26 mouse cellular contexts compared by ENCODE assay signal in genomic region chr5:150388623-150389022, GRCm38 (mm10).
DNase-seq lines count a peak whose midpoint lies in the region; ATAC-seq and TF ChIP-seq lines count a peak whose summit lies in the region.
"Had no signal": no experiment of that assay in that cellular context is flagged by ENCODE, and none has a peak within 500 bp of the region (broad histone marks: within the 10 kb centered on the region; RNA-seq: fewer than 3 reads in every experiment).

No protein-coding gene starts in this region.

- no peak overlapping the region for H3K4me3 ChIP-seq in left cerebral cortex, adult 2 months
- no peak overlapping the region for H3K4me3 ChIP-seq in heart, embryonic 14.5 days (ENCODE audit: control insufficient read depth in 1 of 2, insufficient read depth in 1 of 2, low read depth in 1 of 2, low read length in 2 of 2)
- H3K4me3 ChIP-seq: embryonic facial prominence, embryonic 13.5 days; erythroblast, embryonic 14.5 days; forebrain, embryonic 12.5 days; gastrocnemius, adult 2 months; intestine, embryonic 15.5 days; limb, embryonic 12.5 days; liver, embryonic 12.5 days had no signal

- H3K36me3 ChIP-seq in heart, embryonic 14.5 days (ENCODE audit: control insufficient read depth, insufficient read depth, low read length) = peaks cover 67% of the 10 kb centered on the region
- H3K36me3 ChIP-seq: intestine, embryonic 15.5 days; limb, embryonic 12.5 days; liver, embryonic 12.5 days had no signal

- 60% methylated on average over 12 of the region's 12 CpGs for WGBS in heart, embryonic 14.5 days

- H3K4me2 ChIP-seq in heart, embryonic 14.5 days (ENCODE audit: low read length) = no peak overlapping the region
- H3K4me2 ChIP-seq: embryonic facial prominence, embryonic 13.5 days; forebrain, embryonic 12.5 days; hindbrain, embryonic 14.5 days; intestine, embryonic 15.5 days; limb, embryonic 12.5 days; liver, embryonic 12.5 days; midbrain, embryonic 11.5 days had no signal

- H3K27me3 ChIP-seq in heart, embryonic 14.5 days (ENCODE audit: control insufficient read depth, insufficient read depth, low read length) = no peaks in the 10 kb centered on the region
- H3K27me3 ChIP-seq: embryonic facial prominence, embryonic 13.5 days; forebrain, embryonic 12.5 days; intestine, embryonic 15.5 days; limb, embryonic 12.5 days; liver, embryonic 12.5 days had no signal

- no peak for TF ChIP-seq CTCF in left cerebral cortex, adult 2 months (IDR thresholded peaks at IDR 0.05)

- intact Hi-C loops in heart, postnatal 36 days (cut with DNase I) = no loop called here
- intact Hi-C loops in left cerebral cortex, adult 2 months (cut with DNase I) = no loop called here

- peaks cover 17 to 32% of the 10 kb centered on the region in 2 experiments for H3K4me1 ChIP-seq in heart, embryonic 14.5 days (ENCODE audit: control insufficient read depth in 2 of 2, insufficient read depth in 2 of 2, low read length in 2 of 2)
- H3K4me1 ChIP-seq: forebrain, embryonic 12.5 days had no signal

- H3K9me3 ChIP-seq in heart, embryonic 14.5 days (ENCODE audit: control insufficient read depth, low read length) = peaks cover 7% of the 10 kb centered on the region
- H3K9me3 ChIP-seq: embryonic facial prominence, embryonic 13.5 days; forebrain, embryonic 12.5 days; intestine, embryonic 15.5 days; limb, embryonic 12.5 days; liver, embryonic 12.5 days had no signal

- no peak overlapping the region for H3K9ac ChIP-seq in heart, embryonic 14.5 days (ENCODE audit: low read length)
- H3K9ac ChIP-seq: embryonic facial prominence, embryonic 13.5 days; forebrain, embryonic 12.5 days; hindbrain, embryonic 14.5 days; intestine, embryonic 15.5 days; limb, embryonic 12.5 days; liver, embryonic 12.5 days had no signal

- 0 out of 2 replicates have a peak overlapping the region, but pooled peaks have one; percentile 19 for H3K27ac ChIP-seq in left cerebral cortex, adult 2 months
- peak overlapping the region; percentile 17 to 58; a peak in 1 of 4 replicates for H3K27ac ChIP-seq in heart, embryonic 14.5 days (replicated peaks in 1 of 2; ENCODE audit: control insufficient read depth in 1 of 2, insufficient read depth in 1 of 2, low read depth in 2 of 2, low read length in 2 of 2)
- H3K27ac ChIP-seq: embryonic facial prominence, embryonic 13.5 days; forebrain, embryonic 12.5 days; gastrocnemius, adult 2 months; hindbrain, embryonic 14.5 days; intestine, embryonic 15.5 days; limb, embryonic 12.5 days; liver, embryonic 12.5 days; stomach, postnatal 0 days had no signal

- no peak for ATAC-seq in heart, embryonic 14.5 days (ENCODE audit: insufficient number of reproducible peaks, insufficient read depth, low FRiP score, low read depth)
- ATAC-seq: intestine, embryonic 15.5 days; liver, embryonic 12.5 days had no signal

- DNase-seq in heart, adult 18-20 months = peak; percentile 27 to 28
- DNase-seq in heart, postnatal 36 days = no peak
- no peak for DNase-seq in left cerebral cortex, adult 2 months (ENCODE audit: extremely low spot score in 1 of 2, low spot score in 2 of 2)
- no peak for DNase-seq in left cerebral cortex, adult 9 months (ENCODE audit: low spot score in 2 of 2)
- DNase-seq in testis, postnatal 14 days (ENCODE audit: low spot score) = peak; percentile 28
- no peak for DNase-seq in gastrocnemius, postnatal 10 days
- DNase-seq: cerebellum, adult 2 months; cerebellum, postnatal 36 days; embryo, embryonic 11 days; gastrocnemius, adult 2 months; kidney, adult 8-10 months; kidney, postnatal 10 days; lung, adult 2 months; lung, postnatal 14 days; right cerebral cortex, postnatal 14 days; thymus, postnatal 25 days had no signal

Comparison
In these comparisons a context has a peak if more than half of its experiments do, and no peak if none do; other contexts are left out.
1. DNase-seq: peak in heart, adult 18-20 months (2 of 2) and testis, postnatal 14 days (single experiment); none in heart, postnatal 36 days (0 of 2), left cerebral cortex, adult 2 months (0 of 2), left cerebral cortex, adult 9 months (0 of 2) and gastrocnemius, postnatal 10 days (single experiment).